Mouse (Mus musculus) C2C12 (cell line): ENCODE results near the gene Derl3. TPM values are rescaled to one million over a fixed set of nuclear protein-coding genes. Genes with fewer than 3 reads are reported as not detected.

Source experiments
- H3K27me3 ChIP-seq: one replicate; pipeline ENCODE4 v1.6.1; 2011; ENCODE audit not compliant: control insufficient read depth, insufficient read depth, insufficient read length
- H3K36me3 ChIP-seq: one replicate; pipeline ENCODE4 v1.6.1; 2011; ENCODE audit not compliant: control insufficient read depth, insufficient read depth
- H3K4me3 ChIP-seq: one replicate; pipeline ENCODE4 v1.5.1; 2011; ENCODE audit warnings: mild to moderate bottlenecking, control low read depth; ENCODE audit not compliant: poor library complexity, insufficient read depth, severe bottlenecking
- H3K79me2 ChIP-seq: one replicate; pipeline ENCODE4 v1.6.1; 2011; ENCODE audit not compliant: control insufficient read depth, insufficient read depth
- H3K79me3 ChIP-seq: one replicate; pipeline ENCODE4 v1.6.1; 2011; ENCODE audit warnings: low read depth, control low read depth
- H3ac ChIP-seq: one replicate; pipeline ENCODE3; 2011; ENCODE audit warnings: low read depth; ENCODE audit not compliant: control insufficient read depth, insufficient read length
- CEBPB ChIP-seq: IDR thresholded peaks from one replicate; pipeline ENCODE4 v1.6.1; 2011; ENCODE audit warnings: low read depth, mild to moderate bottlenecking, control low read depth, moderate library complexity
- CTCF ChIP-seq: IDR thresholded peaks from one replicate; pipeline ENCODE4 v1.5.1; 2011; ENCODE audit not compliant: control insufficient read depth, insufficient read depth, insufficient read length
- FOSL1 ChIP-seq: IDR thresholded peaks from one replicate; pipeline ENCODE4 v1.8.0; 2011; ENCODE audit warnings: mild to moderate bottlenecking, low read length; ENCODE audit not compliant: poor library complexity, insufficient read depth, severe bottlenecking
- MAX ChIP-seq: IDR thresholded peaks from one replicate; pipeline ENCODE4 v1.6.1; 2011; ENCODE audit warnings: mild to moderate bottlenecking, control low read depth
- MYOD1 ChIP-seq: IDR thresholded peaks from one replicate; pipeline ENCODE4 v1.6.1; 2011; ENCODE audit warnings: low read depth; ENCODE audit not compliant: control insufficient read depth, insufficient read length
- MYOG ChIP-seq: IDR thresholded peaks from one replicate; pipeline ENCODE4 v1.6.1; 2011; ENCODE audit not compliant: control insufficient read depth, insufficient read length; ENCODE audit errors: extremely low read depth
- USF1 ChIP-seq: IDR thresholded peaks from one replicate; pipeline ENCODE4 v1.6.1; 2011; ENCODE audit warnings: low read depth, mild to moderate bottlenecking, control low read depth, moderate library complexity
- polyA plus RNA-seq: library from polyadenylated mRNA; unstranded; fragments of >200 nt; fragmentation: generic; extraction: Trizol; gene quantifications from one replicate; pipeline ENCODE4 v1.2.1, GENCODE M21; 2012; ENCODE audit warnings: missing spikeins

Gene Derl3
- polyA plus RNA-seq, 1 experiment: 0.25 TPM

- H3K4me3 ChIP-seq: no peak overlapping the region
- no peaks in the 10 kb centered on the region for H3K27me3 ChIP-seq
- peaks cover 16% of the 10 kb centered on the region for H3K79me3 ChIP-seq
- H3ac ChIP-seq: no peak overlapping the region
- no peak for TF ChIP-seq CTCF
- TF ChIP-seq CEBPB: no peak
- no peak for TF ChIP-seq MAX
- TF ChIP-seq MYOG: no peak
- TF ChIP-seq FOSL1: no peak
- TF ChIP-seq MYOD1: no peak
- no peak for TF ChIP-seq USF1
- peaks cover 88% of the 10 kb centered on the region for H3K36me3 ChIP-seq
- peaks cover 44% of the 10 kb centered on the region for H3K79me2 ChIP-seq
Observed at GRCm38 (mm10) chr10:75910698-75911097, 17.5 kb downstream of the Derl3 start.

GRCm38 (mm10) chr10:75913013-75913589 lies 19.9 kb downstream of the Derl3 start:
- no peak overlapping the region for H3ac ChIP-seq
- H3K27me3 ChIP-seq: no peaks in the 10 kb centered on the region
- TF ChIP-seq CTCF (no peak), USF1 (no peak), MAX (no peak), CEBPB (no peak), MYOG (no peak), FOSL1 (no peak), MYOD1 (no peak)
- no peak overlapping the region for H3K4me3 ChIP-seq
- H3K36me3 ChIP-seq: peaks cover 76% of the 10 kb centered on the region
- H3K79me3 ChIP-seq: peaks cover 39% of the 10 kb centered on the region
- peaks cover 68% of the 10 kb centered on the region for H3K79me2 ChIP-seq

GRCm38 (mm10) chr10:75915557-75915956 lies 22.3 kb downstream of the Derl3 start:
- Histone ChIP-seq H3K36me3 (peaks cover 73% of the 10 kb centered on the region), H3K79me3 (peaks cover 62% of the 10 kb centered on the region), H3K27me3 (no peaks in the 10 kb centered on the region), H3ac (no peak overlapping the region), H3K79me2 (peaks cover 92% of the 10 kb centered on the region), H3K4me3 (no peak overlapping the region)
- no peak for TF ChIP-seq CEBPB
- TF ChIP-seq FOSL1: no peak
- TF ChIP-seq USF1: no peak
- TF ChIP-seq CTCF: no peak
- TF ChIP-seq MYOD1: no peak
- TF ChIP-seq MAX: no peak

- H3K27me3 ChIP-seq: no peaks in the 10 kb centered on the region
- peaks cover 66% of the 10 kb centered on the region for H3K79me3 ChIP-seq
- peaks cover 61% of the 10 kb centered on the region for H3K36me3 ChIP-seq
- H3K79me2 ChIP-seq: peaks cover 97% of the 10 kb centered on the region
- no peak overlapping the region for H3ac ChIP-seq
- TF ChIP-seq MYOG: no peak
- TF ChIP-seq FOSL1: no peak
- TF ChIP-seq MAX: no peak
- TF ChIP-seq MYOD1: no peak
- no peak for TF ChIP-seq CTCF
- TF ChIP-seq USF1: no peak
- TF ChIP-seq CEBPB: no peak
- H3K4me3 ChIP-seq: no peak overlapping the region
Observed at GRCm38 (mm10) chr10:75916840-75917239, 23.6 kb downstream of the Derl3 start.

- TF ChIP-seq FOSL1 (no peak), USF1 (no peak), CEBPB (no peak), MYOG (no peak), MYOD1 (no peak), MAX (no peak), CTCF (no peak)
- Histone ChIP-seq H3K36me3 (peaks cover 61% of the 10 kb centered on the region), H3ac (no peak overlapping the region), H3K27me3 (no peaks in the 10 kb centered on the region), H3K79me3 (peaks cover 64% of the 10 kb centered on the region), H3K4me3 (no peak overlapping the region), H3K79me2 (peaks cover 85% of the 10 kb centered on the region)
Observed at GRCm38 (mm10) chr10:75919026-75919425, 25.8 kb downstream of the Derl3 start.

GRCm38 (mm10) chr10:75921026-75921725 lies 28.0 kb downstream of the Derl3 start, which contains the start of gene Smarcb1:
Gene Smarcb1, minus strand, starts transcription at chr10:75921617.
- peak within 1 kb of the TSS; percentile 84 for H3ac ChIP-seq
- H3K4me3 ChIP-seq: peak within 1 kb of the TSS; percentile 97
- TF ChIP-seq MAX: peak; percentile 24
- TF ChIP-seq FOSL1: no peak
- H3K36me3 ChIP-seq: peaks cover 64% of the 10 kb centered on the region
- peaks cover 64% of the 10 kb centered on the region for H3K79me2 ChIP-seq
- H3K79me3 ChIP-seq: peaks cover 50% of the 10 kb centered on the region
- no peaks in the 10 kb centered on the region for H3K27me3 ChIP-seq
